Mouse (Mus musculus): ENCODE measurements at regions not wholly inside any gene's neighbourhood (a gene's known extent, or its start where the extent isn't known, plus 50 kb on each side); places are given as distances from the start of the nearest gene placed in this dataset.

DNA sequence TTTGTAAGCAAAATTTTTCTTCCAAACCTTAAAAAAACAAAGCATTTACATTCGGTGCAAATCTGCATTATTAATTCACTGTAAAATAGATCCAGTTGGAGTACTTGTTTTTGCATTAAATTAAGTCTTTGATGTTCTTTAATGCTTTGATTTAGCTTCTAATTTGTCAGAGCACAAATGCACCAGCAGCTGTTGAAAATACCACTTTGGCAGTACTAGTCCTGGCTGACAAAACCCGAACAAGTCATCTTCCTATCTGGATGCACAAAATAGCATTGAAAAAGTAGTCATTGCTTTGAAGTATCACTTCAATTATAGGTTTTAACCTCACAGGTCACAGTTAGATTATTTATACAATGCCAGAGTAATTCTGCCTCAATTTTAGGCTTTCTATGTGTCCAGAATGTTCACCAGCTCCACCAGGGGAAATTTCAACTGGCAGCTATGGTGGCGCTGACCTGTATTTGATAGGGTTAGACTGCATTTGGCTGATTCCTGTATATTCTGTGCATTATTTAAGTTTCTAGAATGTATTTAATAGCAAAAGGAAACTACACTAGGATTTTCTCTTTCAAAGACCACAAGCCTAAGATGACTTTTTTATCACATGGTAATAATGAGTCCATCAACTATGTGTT lies 163.3 kb upstream of the Zic1 start:
- no peaks in the 10 kb centered on the region for H3K27me3 ChIP-seq
- no peak overlapping the region for H3K4me3 ChIP-seq (replicated peaks)
- H3K27ac ChIP-seq = no peak overlapping the region
- no peak overlapping the region for H3K4me2 ChIP-seq
- 85% methylated on average over 3 of the region's 3 CpGs for whole genome bisulfite sequencing
- H3K9ac ChIP-seq = no peak overlapping the region
- no peaks in the 10 kb centered on the region for H3K9me3 ChIP-seq (replicated peaks)
- no peaks in the 10 kb centered on the region for H3K36me3 ChIP-seq
- ATAC-seq (replicated peaks; ENCODE audit: low FRiP score) = no peak
- no peaks in the 10 kb centered on the region for H3K4me1 ChIP-seq

- no peak for ATAC-seq (replicated peaks; ENCODE audit: low FRiP score)
- WGBS = 83% methylated on average over 5 of the region's 5 CpGs
- no peaks in the 10 kb centered on the region for H3K27me3 ChIP-seq
These were observed 162.8 kb upstream of the Zic1 start for GRCm38 (mm10) chr9:91528388-91528787.

GRCm38 (mm10) chr9:91520521-91520920 lies 154.9 kb upstream of the Zic1 start:
- Histone ChIP-seq H3K27ac (no peak overlapping the region), H3K27me3 (no peaks in the 10 kb centered on the region), H3K4me2 (no peak overlapping the region), H3K4me3 (replicated peaks) (no peak overlapping the region), H3K36me3 (no peaks in the 10 kb centered on the region), H3K4me1 (no peaks in the 10 kb centered on the region), H3K9ac (no peak overlapping the region), H3K9me3 (replicated peaks) (no peaks in the 10 kb centered on the region)
- no peak for ATAC-seq (replicated peaks; ENCODE audit: low FRiP score)
- 58% methylated on average over 3 of the region's 3 CpGs for WGBS

More at GRCm38 (mm10) chr9:91528388-91528787, 162.8 kb upstream of the Zic1 start:
- no peak overlapping the region for H3K4me3 ChIP-seq (replicated peaks)
- H3K27ac ChIP-seq = no peak overlapping the region
- H3K36me3 ChIP-seq = no peaks in the 10 kb centered on the region
- H3K4me2 ChIP-seq = no peak overlapping the region
- no peaks in the 10 kb centered on the region for H3K4me1 ChIP-seq
- no peaks in the 10 kb centered on the region for H3K9me3 ChIP-seq (replicated peaks)
- H3K9ac ChIP-seq = no peak overlapping the region

DNA sequence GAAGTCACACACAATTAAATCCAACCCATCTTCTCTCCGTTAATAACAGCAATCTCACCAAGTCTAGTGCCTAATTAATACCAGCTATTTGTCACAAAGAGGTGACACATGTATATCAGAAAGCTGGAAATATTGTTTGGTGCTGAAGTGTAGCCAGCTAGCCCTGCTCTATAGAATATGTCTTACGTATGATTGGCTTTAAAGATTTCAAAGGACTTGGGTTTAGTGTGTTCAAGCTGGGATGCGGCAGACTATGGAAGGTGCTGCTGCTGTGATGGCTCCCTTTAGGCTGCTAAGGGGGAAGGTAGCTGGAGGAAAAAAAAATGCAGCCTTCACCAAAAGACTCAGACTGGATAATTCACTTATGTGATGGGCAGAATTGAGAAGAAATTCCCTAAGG lies 144.1 kb upstream of the Zic1 start:
- Histone ChIP-seq H3K9ac (no peak overlapping the region), H3K27ac (no peak overlapping the region), H3K4me2 (no peak overlapping the region), H3K9me3 (replicated peaks) (no peaks in the 10 kb centered on the region), H3K27me3 (no peaks in the 10 kb centered on the region), H3K4me1 (no peaks in the 10 kb centered on the region), H3K4me3 (replicated peaks) (no peak overlapping the region), H3K36me3 (no peaks in the 10 kb centered on the region)
- no peak for ATAC-seq (replicated peaks; ENCODE audit: low FRiP score)
- 77% methylated on average over 3 of the region's 3 CpGs for WGBS

- H3K27ac ChIP-seq = no peak overlapping the region
- H3K9ac ChIP-seq = no peak overlapping the region
- no peaks in the 10 kb centered on the region for H3K27me3 ChIP-seq
- 72% methylated on average over 5 of the region's 5 CpGs for WGBS
- H3K9me3 ChIP-seq (replicated peaks) = no peaks in the 10 kb centered on the region
- 0 out of 2 replicates have a peak, but pooled peaks have one; percentile 25 for ATAC-seq (replicated peaks; ENCODE audit: low FRiP score)
- H3K4me2 ChIP-seq = no peak overlapping the region
- no peaks in the 10 kb centered on the region for H3K36me3 ChIP-seq
- H3K4me3 ChIP-seq (replicated peaks) = no peak overlapping the region
- H3K4me1 ChIP-seq = no peaks in the 10 kb centered on the region
These were observed 138.2 kb upstream of the Zic1 start for GRCm38 (mm10) chr9:91503657-91504329.

DNA sequence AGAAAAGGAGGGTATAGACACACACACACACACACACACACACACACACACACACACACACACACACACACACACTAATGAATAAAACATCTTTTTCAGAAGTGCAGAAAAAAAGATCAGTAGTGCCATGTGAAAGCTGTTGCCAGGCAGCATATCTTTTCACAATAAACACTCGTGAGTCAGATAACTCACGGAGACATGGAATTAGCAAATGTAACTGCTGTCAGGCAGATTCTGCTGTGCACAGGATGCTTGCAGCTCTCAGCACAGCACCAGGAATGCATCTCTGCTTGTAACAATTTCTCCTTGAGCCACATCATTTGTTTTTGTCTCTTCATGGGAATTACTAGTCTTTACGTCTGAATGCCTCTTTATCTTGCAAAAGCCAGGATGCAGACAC lies 111.0 kb upstream of the Zic1 start:
- H3K36me3 ChIP-seq = no peaks in the 10 kb centered on the region
- no peak for ATAC-seq (replicated peaks; ENCODE audit: low FRiP score)
- WGBS = 56% methylated on average over 3 of the region's 3 CpGs
- no peak overlapping the region for H3K27ac ChIP-seq
- no peak overlapping the region for H3K9ac ChIP-seq
- no peaks in the 10 kb centered on the region for H3K27me3 ChIP-seq
- H3K4me1 ChIP-seq = no peaks in the 10 kb centered on the region
- H3K4me2 ChIP-seq = no peak overlapping the region
- H3K9me3 ChIP-seq (replicated peaks) = no peaks in the 10 kb centered on the region
- no peak overlapping the region for H3K4me3 ChIP-seq (replicated peaks)

DNA sequence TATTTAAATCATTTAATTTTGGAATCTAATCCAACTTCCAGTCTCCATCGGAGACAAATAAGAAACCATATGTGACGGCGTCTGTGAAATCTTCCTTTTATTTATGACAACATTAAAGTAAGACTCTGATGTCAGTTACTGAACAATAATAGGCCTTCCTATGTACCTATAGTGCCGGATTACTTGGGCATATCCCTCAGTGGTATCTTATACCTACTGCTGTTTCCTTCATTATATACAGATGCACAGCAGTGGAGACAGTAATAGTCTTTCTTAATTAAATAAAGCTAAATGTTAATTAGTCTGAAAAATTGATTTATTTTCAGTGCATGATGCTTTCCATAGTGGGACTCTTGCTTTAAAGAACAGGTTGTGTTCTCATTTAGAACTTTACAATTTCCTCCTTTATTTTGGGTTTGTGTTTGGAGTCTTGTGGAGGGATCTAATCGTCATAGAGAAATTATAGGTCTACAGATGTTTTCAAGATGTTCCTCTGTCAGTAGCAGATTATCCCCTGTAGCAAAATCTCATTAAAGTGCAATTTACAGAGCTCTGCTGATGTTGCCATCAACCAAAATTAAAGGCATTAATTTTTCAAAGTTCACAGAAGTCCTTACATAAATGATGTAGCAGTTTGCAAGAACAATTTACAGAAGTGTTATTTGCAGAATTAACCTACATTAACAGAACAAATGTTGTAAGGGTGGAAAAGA lies 97.3 kb upstream of the Zic1 start:
- 78% methylated on average over 5 of the region's 5 CpGs for WGBS
- H3K27ac ChIP-seq = no peak overlapping the region
- H3K4me1 ChIP-seq = no peaks in the 10 kb centered on the region
- H3K9me3 ChIP-seq (replicated peaks) = no peaks in the 10 kb centered on the region
- H3K27me3 ChIP-seq = no peaks in the 10 kb centered on the region
- no peaks in the 10 kb centered on the region for H3K36me3 ChIP-seq
- no peak overlapping the region for H3K4me3 ChIP-seq (replicated peaks)
- no peak for ATAC-seq (replicated peaks; ENCODE audit: low FRiP score)
- no peak overlapping the region for H3K9ac ChIP-seq
- H3K4me2 ChIP-seq = no peak overlapping the region

GRCm38 (mm10) chr9:91459921-91460320 lies 94.3 kb upstream of the Zic1 start:
- Histone ChIP-seq H3K4me3 (replicated peaks) (no peak overlapping the region), H3K36me3 (no peaks in the 10 kb centered on the region), H3K27me3 (no peaks in the 10 kb centered on the region), H3K27ac (no peak overlapping the region), H3K4me1 (no peaks in the 10 kb centered on the region), H3K4me2 (no peak overlapping the region), H3K9me3 (replicated peaks) (no peaks in the 10 kb centered on the region), H3K9ac (no peak overlapping the region)
- WGBS = 32% methylated on average over 2 of the region's 2 CpGs
- ATAC-seq (replicated peaks; ENCODE audit: low FRiP score) = no peak

GRCm38 (mm10) chr9:91456843-91457242 lies 91.2 kb upstream of the Zic1 start:
- no peak overlapping the region for H3K4me3 ChIP-seq (replicated peaks)
- H3K36me3 ChIP-seq = no peaks in the 10 kb centered on the region
- no peaks in the 10 kb centered on the region for H3K4me1 ChIP-seq
- no peaks in the 10 kb centered on the region for H3K9me3 ChIP-seq (replicated peaks)
- no peak overlapping the region for H3K4me2 ChIP-seq
- no peak for ATAC-seq (replicated peaks; ENCODE audit: low FRiP score)
- H3K27ac ChIP-seq = no peak overlapping the region
- H3K9ac ChIP-seq = no peak overlapping the region
- H3K27me3 ChIP-seq = no peaks in the 10 kb centered on the region
- WGBS = 78% methylated on average over 5 of the region's 5 CpGs

DNA sequence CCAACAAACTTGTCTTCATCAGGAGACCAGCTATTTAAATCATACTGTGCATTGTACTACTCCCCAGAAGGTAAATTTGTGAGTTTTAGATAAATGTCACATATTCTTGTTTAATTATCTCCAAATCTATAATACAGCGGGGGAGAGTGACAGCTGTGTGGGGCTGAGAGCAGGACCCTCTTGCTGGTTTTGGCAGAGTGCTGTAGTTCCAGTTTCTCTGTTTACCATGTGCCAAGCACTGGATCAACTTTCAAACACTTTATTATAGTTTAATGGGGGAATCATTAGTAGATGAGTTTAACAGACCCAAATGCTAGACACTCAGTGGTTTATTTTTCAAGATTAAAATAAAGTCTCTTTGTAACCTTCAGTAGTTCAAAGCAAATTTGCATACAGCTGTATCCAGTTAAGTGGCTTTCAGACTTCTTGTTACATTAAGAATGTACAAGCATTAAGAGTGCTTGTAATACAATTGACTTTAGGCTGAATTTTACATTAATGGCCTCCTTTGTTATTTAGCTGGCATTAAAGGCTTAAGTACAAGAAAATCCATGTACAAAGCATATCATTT lies 90.7 kb upstream of the Zic1 start:
- Histone ChIP-seq H3K36me3 (no peaks in the 10 kb centered on the region), H3K27ac (no peak overlapping the region), H3K9me3 (replicated peaks) (no peaks in the 10 kb centered on the region), H3K9ac (no peak overlapping the region), H3K4me2 (no peak overlapping the region), H3K4me1 (no peaks in the 10 kb centered on the region), H3K27me3 (no peaks in the 10 kb centered on the region), H3K4me3 (replicated peaks) (no peak overlapping the region)
- no peak for ATAC-seq (replicated peaks; ENCODE audit: low FRiP score)
- WGBS = 68% methylated on average over 1 of the region's 1 CpGs

GRCm38 (mm10) chr9:91439106-91439505 lies 73.5 kb upstream of the Zic1 start:
- Histone ChIP-seq H3K27me3 (0 out of 2 replicates have a peak, but pooled peaks cover 3% of the 10 kb centered on the region), H3K9ac (no peak overlapping the region), H3K36me3 (no peaks in the 10 kb centered on the region), H3K4me2 (no peak overlapping the region), H3K4me1 (no peaks in the 10 kb centered on the region), H3K27ac (no peak overlapping the region), H3K9me3 (replicated peaks) (no peaks in the 10 kb centered on the region), H3K4me3 (replicated peaks) (no peak overlapping the region)
- 78% methylated on average over 4 of the region's 4 CpGs for WGBS
- no peak for ATAC-seq (replicated peaks; ENCODE audit: low FRiP score)
